Mouse (Mus musculus) MEL (cell line): ENCODE measurements around the gene Fbxl19. TPM values are rescaled to one million over a fixed set of nuclear protein-coding genes. Genes with fewer than 3 reads are reported as not detected.

Source experiments
- DNase-seq: peaks from one replicate; pipeline ENCODE4 v3.0.0; 2011; ENCODE audit warnings: low read depth, low spot score
- H3K27ac ChIP-seq: 2 replicates; pipeline ENCODE4 v1.5.1; 2012; ENCODE audit warnings: low read depth, mild to moderate bottlenecking, control low read depth, low read length, moderate library complexity; ENCODE audit not compliant: control insufficient read depth
- H3K27me3 ChIP-seq, 2 experiments: fragments of 150-350 bp in 1 of 2; sonication (generic) in 1 of 2; 2 replicates each; pipeline ENCODE4 v1.6.1; 2012; ENCODE audit warnings: low read length in 2 of 2, mild to moderate bottlenecking in 2 of 2, improper control_type of control experiment in 1 of 2, moderate library complexity in 1 of 2; ENCODE audit not compliant: insufficient read depth in 2 of 2, control insufficient read depth in 1 of 2
- H3K36me3 ChIP-seq, 2 experiments: 2 replicates each; pipeline ENCODE4 v1.6.1; 2012 to 2014; ENCODE audit warnings: low read length in 2 of 2, improper control_type of control experiment in 1 of 2, inconsistent platforms in 1 of 2, mild to moderate bottlenecking in 1 of 2; ENCODE audit not compliant: insufficient read depth in 2 of 2, control insufficient read depth in 1 of 2
- H3K4me1 ChIP-seq, 2 experiments: fragments of 150-350 bp in 1 of 2; sonication (generic) in 1 of 2; 2 replicates each; pipeline ENCODE4 v1.6.1; 2012; ENCODE audit warnings: low read length in 2 of 2, improper control_type of control experiment in 1 of 2, mild to moderate bottlenecking in 1 of 2; ENCODE audit not compliant: insufficient read depth in 2 of 2, control insufficient read depth in 1 of 2
- H3K4me3 ChIP-seq, 2 experiments: fragments of 150-350 bp in 1 of 2; sonication (generic) in 1 of 2; 2 replicates each; pipeline ENCODE4 v1.5.1; 2012; ENCODE audit warnings: low read depth in 2 of 2, low read length in 2 of 2, mild to moderate bottlenecking in 2 of 2, moderate library complexity in 2 of 2, control low read depth in 1 of 2, improper control_type of control experiment in 1 of 2; ENCODE audit not compliant: control insufficient read depth in 1 of 2, insufficient read depth in 1 of 2
- H3K79me2 ChIP-seq: 2 replicates; pipeline ENCODE4 v1.6.1; 2012; ENCODE audit warnings: mild to moderate bottlenecking, low read length, moderate library complexity; ENCODE audit not compliant: control insufficient read depth, poor library complexity, insufficient read depth
- H3K9ac ChIP-seq: 2 replicates; pipeline ENCODE4 v1.6.1; 2012; ENCODE audit warnings: low read depth, mild to moderate bottlenecking, control low read depth, low read length, moderate library complexity; ENCODE audit not compliant: control insufficient read depth, poor library complexity, severe bottlenecking
- H3K9me3 ChIP-seq: fragments of 150-350 bp; sonication (generic); replicated peaks from 2 replicates; pipeline ENCODE4 v1.6.1; 2012; ENCODE audit warnings: mild to moderate bottlenecking, low read length, improper control_type of control experiment, moderate library complexity; ENCODE audit not compliant: insufficient read depth
- CTCF ChIP-seq, 3 experiments: IDR thresholded peaks in 2 of 3; conservative IDR thresholded peaks in 1 of 3; 2 replicates each; pipeline ENCODE4 v1.5.1; 2011 to 2012; ENCODE audit warnings: low read length in 3 of 3, low read depth in 2 of 3, mild to moderate bottlenecking in 2 of 3, improper control_type of control experiment in 1 of 3, inconsistent platforms in 1 of 3, mixed read lengths in 1 of 3, moderate library complexity in 1 of 3; ENCODE audit not compliant: control insufficient read depth in 1 of 3, insufficient read depth in 1 of 3, poor library complexity in 1 of 3, severe bottlenecking in 1 of 3
- ELF1 ChIP-seq: IDR thresholded peaks from 2 replicates; pipeline ENCODE4 v1.6.1; 2014; ENCODE audit warnings: low read depth, mild to moderate bottlenecking, inconsistent platforms, low read length, improper control_type of control experiment, moderate library complexity
- GABPA ChIP-seq: IDR thresholded peaks from 2 replicates; pipeline ENCODE4 v1.6.1; 2012; ENCODE audit warnings: low read depth, mild to moderate bottlenecking, inconsistent platforms, low read length, improper control_type of control experiment, moderate library complexity
- GATA1 ChIP-seq: IDR thresholded peaks from 2 replicates; pipeline ENCODE4 v1.6.1; 2011; ENCODE audit warnings: low read depth, low read length, improper control_type of control experiment
- MAFK ChIP-seq: IDR thresholded peaks from 2 replicates; pipeline ENCODE4 v1.6.1; 2011; ENCODE audit warnings: low read depth, mild to moderate bottlenecking, low read length, improper control_type of control experiment, borderline replicate concordance
- MXI1 ChIP-seq: IDR thresholded peaks from 2 replicates; pipeline ENCODE4 v1.6.1; 2011; ENCODE audit warnings: mild to moderate bottlenecking, low read depth, low read length, improper control_type of control experiment
- NELFE ChIP-seq: IDR thresholded peaks from 2 replicates; pipeline ENCODE4 v1.6.1; 2011; ENCODE audit warnings: low read depth, low read length, improper control_type of control experiment
- POLR2AphosphoS5 ChIP-seq: IDR thresholded peaks from 2 replicates; pipeline ENCODE4 v1.6.1; 2012; ENCODE audit warnings: low read depth, borderline replicate concordance, mild to moderate bottlenecking, inconsistent platforms, low read length, moderate library complexity, mixed read lengths
- RCOR1 ChIP-seq: IDR thresholded peaks from 2 replicates; pipeline ENCODE4 v1.6.1; 2012; ENCODE audit warnings: low read depth, mild to moderate bottlenecking, inconsistent platforms, low read length, improper control_type of control experiment
- TBP ChIP-seq: IDR thresholded peaks from 2 replicates; pipeline ENCODE4 v1.8.0; 2011; ENCODE audit warnings: low read depth, low read length, improper control_type of control experiment
- UBTF ChIP-seq: IDR thresholded peaks from 2 replicates; pipeline ENCODE4 v1.6.1; 2012; ENCODE audit warnings: low read depth, mild to moderate bottlenecking, inconsistent platforms, low read length, improper control_type of control experiment, moderate library complexity, borderline replicate concordance; ENCODE audit not compliant: insufficient read depth
- USF2 ChIP-seq, 2 experiments: IDR thresholded peaks; 2 replicates each; pipeline ENCODE4 v1.6.1; 2011 to 2012; ENCODE audit warnings: improper control_type of control experiment in 2 of 2, low read length in 2 of 2, borderline replicate concordance in 1 of 2, inconsistent platforms in 1 of 2, low read depth in 1 of 2, mild to moderate bottlenecking in 1 of 2; ENCODE audit not compliant: insufficient read depth in 1 of 2
- ZMIZ1 ChIP-seq: IDR thresholded peaks from 2 replicates; pipeline ENCODE4 v1.6.1; 2012; ENCODE audit warnings: low read depth, mild to moderate bottlenecking, inconsistent platforms, low read length, improper control_type of control experiment, moderate library complexity
- polyA plus RNA-seq, 2 experiments: library from polyadenylated mRNA; stranded (reverse) in 1 of 2; unstranded in 1 of 2; fragments of >175 nt in 1 of 2; fragments of >200 nt in 1 of 2; gene quantifications; 2 replicates each; pipeline versions ENCODE4 v1.2.1 to v1.2.4; 2012; ENCODE audit warnings: low replicate concordance in 2 of 2, low read depth in 1 of 2; ENCODE audit not compliant: insufficient read length in 2 of 2, insufficient read depth in 1 of 2, missing spikeins in 1 of 2
- total RNA-seq: library from RNA; depleted of rRNA; stranded (reverse); fragments of 300-350 nt; gene quantifications from 2 replicates; pipeline ENCODE4 v1.2.3, GENCODE M21; 2012

The Fbxl19 gene
- total and polyA plus RNA-seq, 3 experiments, result 46.7 to 58.3 TPM; not detected in 1

- no peak for TF ChIP-seq POLR2AphosphoS5
- no peak for TF ChIP-seq TBP
- no peak for TF ChIP-seq GABPA
- no peak for TF ChIP-seq GATA1
- peak; percentile 37; the same call in 1 of the 2 replicates for TF ChIP-seq NELFE
These were observed 27.4 kb upstream of the Fbxl19 start (continued) for GRCm38 (mm10) chr7:127716992-127717391.

GRCm38 (mm10) chr7:127718339-127718738, 26.0 kb upstream of the Fbxl19 start:
- H3K4me1 ChIP-seq, result peaks cover 2 to 7% of the 10 kb centered on the region in 2 experiments; a peak in 3 of 4 replicates
- H3K27me3 ChIP-seq, result no peaks in the 10 kb centered on the region
- peak; percentile 39 for DNase-seq
- H3K9ac ChIP-seq, result no peak overlapping the region
- peaks cover 0 to 9% of the 10 kb centered on the region in 2 experiments; a peak in 2 of 4 replicates for H3K36me3 ChIP-seq
- H3K9me3 ChIP-seq, result no peaks in the 10 kb centered on the region
- TF ChIP-seq TBP (peak; percentile 98), CTCF (IDR thresholded peaks at IDR 0.05 in 2 of 3, conservative IDR thresholded peaks at IDR 0.05 in 1 of 3; ENCODE audit: control insufficient read depth in 1 of 3, insufficient read depth in 1 of 3, low read depth in 2 of 3, low read length in 3 of 3, poor library complexity in 1 of 3, severe bottlenecking in 1 of 3) (no peak), MAFK (0 out of 2 replicates have a peak, but pooled peaks have one; percentile 20)
- TF ChIP-seq, all 39 proteins: peak for 2
- no peak overlapping the region for H3K4me3 ChIP-seq
- no peak overlapping the region for H3K27ac ChIP-seq
- H3K79me2 ChIP-seq, result peaks cover 1% of the 10 kb centered on the region; the same call in 1 of the 2 replicates

GRCm38 (mm10) chr7:127719258-127719657, 25.1 kb upstream of the Fbxl19 start:
- TF ChIP-seq RCOR1 (no peak), MXI1 (no peak), UBTF (no peak), GABPA (no peak), ELF1 (no peak), ZMIZ1 (no peak), USF2 (IDR thresholded peaks at IDR 0.05; ENCODE audit: borderline replicate concordance in 1 of 2, insufficient read depth in 1 of 2, low read depth in 1 of 2, low read length in 2 of 2) (no peak), TBP (no peak), MAFK (no peak)
- Histone ChIP-seq H3K4me3 (no peak overlapping the region), H3K9ac (no peak overlapping the region), H3K36me3 (peaks cover 0 to 7% of the 10 kb centered on the region in 2 experiments; a peak in 2 of 4 replicates), H3K27me3 (no peaks in the 10 kb centered on the region), H3K79me2 (peaks cover 1% of the 10 kb centered on the region; the same call in 1 of the 2 replicates), H3K4me1 (peaks cover 2 to 7% of the 10 kb centered on the region in 2 experiments; a peak in 3 of 4 replicates), H3K9me3 (no peaks in the 10 kb centered on the region), H3K27ac (no peak overlapping the region)
- no peak for DNase-seq
